Mouse (Mus musculus): ENCODE results near the gene Tmbim1.
"Not testable (repeated sequence)": the region's sequence is repeated elsewhere in the genome, so short reads cannot be mapped to it uniquely, and the experiment has no call there.

Tmbim1 gene

GRCm38 (mm10) chr1:74295456-74296171 lies 9.8 kb downstream of the Tmbim1 start:
- peak; percentile 64 for DNase-seq (ENCODE audit: low read depth, low spot score)

DNA sequence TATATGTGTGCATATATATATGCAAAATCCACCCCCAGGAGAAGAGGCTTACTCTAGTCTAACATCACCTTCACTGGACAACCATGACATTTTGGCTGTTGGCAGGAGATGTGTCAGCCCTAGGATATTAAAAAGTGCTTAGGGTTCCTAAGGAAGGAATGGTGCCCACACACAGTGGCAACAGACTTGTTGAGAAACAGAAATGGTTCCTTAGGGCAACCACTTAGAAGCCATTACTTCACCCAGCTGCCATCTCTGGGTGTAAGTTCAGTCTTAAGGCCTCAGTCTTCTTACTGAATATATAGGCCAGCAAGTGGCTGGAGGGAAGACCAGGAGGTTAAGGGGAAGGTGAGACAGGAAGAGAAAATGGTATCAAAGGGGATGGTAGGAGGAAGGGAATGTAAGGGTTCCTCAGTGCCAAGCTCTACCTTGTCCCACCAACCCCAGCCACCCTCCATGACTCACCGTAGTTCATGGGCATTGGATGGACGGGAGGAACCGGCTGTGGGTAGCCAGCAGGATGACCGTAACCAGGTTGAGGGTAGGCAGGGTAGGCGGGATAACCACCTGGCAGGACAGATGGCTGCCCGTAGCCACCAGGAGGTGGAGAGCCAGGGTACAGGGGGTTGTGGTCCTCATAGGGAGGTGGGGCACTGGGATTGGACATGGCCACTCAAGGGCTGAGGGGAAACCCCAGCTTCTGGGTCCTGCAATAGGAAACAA lies 10.5 kb downstream of the Tmbim1 start:
- DNase-seq (ENCODE audit: low read depth, low spot score) = no peak

- DNase-seq (ENCODE audit: low read depth, low spot score) = no peak
These were observed 11.3 kb downstream of the Tmbim1 start for GRCm38 (mm10) chr1:74294090-74294643.

- no peak for DNase-seq (ENCODE audit: low read depth, low spot score)
These were observed 12.0 kb downstream of the Tmbim1 start for GRCm38 (mm10) chr1:74293306-74293960.

GRCm38 (mm10) chr1:74292331-74293020 lies 12.9 kb downstream of the Tmbim1 start:
- DNase-seq (ENCODE audit: low read depth, low spot score) = no peak

- no peak for DNase-seq (ENCODE audit: low read depth, low spot score)
These were observed 15.3 kb downstream of the Tmbim1 start for GRCm38 (mm10) chr1:74290141-74290540.

GRCm38 (mm10) chr1:74289740-74290139 lies 15.7 kb downstream of the Tmbim1 start:
- no peak for DNase-seq (ENCODE audit: low read depth, low spot score)

DNA sequence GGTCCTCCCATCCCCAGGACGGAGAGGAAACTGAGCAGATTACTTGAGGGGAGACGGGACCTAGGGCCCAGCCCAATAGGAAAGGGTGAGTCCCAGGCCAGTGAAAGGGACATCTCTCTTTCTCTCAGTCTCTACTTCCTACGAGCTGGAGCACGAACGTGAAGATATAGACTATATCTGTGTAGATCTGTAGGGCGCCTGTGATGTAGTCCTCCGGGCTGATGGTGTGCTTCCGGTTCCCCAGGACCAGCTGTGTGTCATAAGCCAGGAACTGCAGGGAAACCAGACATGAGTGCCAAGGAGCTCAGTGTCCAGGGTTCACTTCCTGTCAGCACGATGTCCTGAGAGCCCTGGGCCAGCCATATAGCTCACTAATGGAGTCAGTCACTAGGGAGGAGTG lies 16.2 kb downstream of the Tmbim1 start:
- no peak for DNase-seq (ENCODE audit: low read depth, low spot score)

DNA sequence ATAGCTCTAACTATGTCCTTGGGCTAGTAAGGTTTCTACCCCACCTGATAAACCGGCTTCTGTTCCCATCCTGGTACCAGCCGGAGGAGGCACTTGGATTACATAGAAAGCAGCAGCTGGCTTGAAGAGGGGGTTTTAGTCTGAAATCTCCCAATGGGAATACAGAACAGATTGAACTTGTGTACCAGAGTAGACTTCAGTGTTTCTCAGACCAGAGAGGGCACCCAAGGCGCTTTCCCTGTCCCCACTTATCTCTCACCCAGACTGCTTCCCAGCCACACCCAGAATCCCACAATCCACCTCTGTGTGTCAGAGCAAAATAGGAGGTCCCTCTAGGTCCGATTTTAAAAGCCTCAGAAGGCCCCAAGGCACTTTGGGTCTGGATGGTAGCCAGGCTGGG lies 17.1 kb downstream of the Tmbim1 start:
- no peak for DNase-seq (ENCODE audit: low read depth, low spot score)

GRCm38 (mm10) chr1:74286869-74287607 lies 18.4 kb downstream of the Tmbim1 start:
- not testable (repeated sequence) for DNase-seq (ENCODE audit: low read depth, low spot score)

GRCm38 (mm10) chr1:74285212-74286010 lies 20.0 kb downstream of the Tmbim1 start:
- DNase-seq (ENCODE audit: low read depth, low spot score) = no peak

DNA sequence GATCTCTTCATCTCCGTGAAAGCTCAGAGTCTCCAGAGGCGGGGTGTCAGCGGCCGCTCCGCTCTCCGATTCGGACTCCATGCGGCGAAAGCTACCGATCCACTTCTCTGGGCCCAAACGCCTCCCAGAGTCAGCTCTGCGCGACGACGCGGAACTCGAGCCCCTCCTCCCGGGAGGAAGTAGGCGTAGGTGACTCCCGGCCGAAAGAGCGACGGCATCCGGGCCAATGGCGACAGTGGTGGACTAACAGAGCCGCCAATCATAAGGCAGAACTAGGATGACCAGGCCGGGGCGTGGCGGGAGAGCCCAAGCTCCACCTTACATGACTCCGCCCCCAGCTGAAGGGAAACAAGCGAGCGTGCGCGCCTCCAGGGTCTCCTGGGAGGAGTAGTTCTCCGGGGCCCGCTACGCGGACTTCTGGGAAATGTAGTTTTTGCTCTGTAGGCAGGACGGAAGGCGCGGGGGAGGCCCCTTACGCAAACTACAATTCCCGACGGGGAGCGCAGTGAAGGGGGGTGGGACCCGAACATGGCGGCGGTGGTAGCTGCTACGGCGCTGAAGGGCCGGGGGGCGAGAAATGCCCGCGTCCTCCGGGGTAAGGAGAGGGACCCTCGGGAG lies 20.8 kb downstream of the Tmbim1 start, which contains the start of the genes Aamp and Pnkd:
TSS of gene Aamp (minus strand) at position 196 of the 618 bp plus-strand sequence.
TSS of gene Pnkd (plus strand) at position 388 of the 618 bp plus-strand sequence.
- DNase-seq (ENCODE audit: low read depth, low spot score) = peak; percentile 100

GRCm38 (mm10) chr1:74283686-74284463 lies 21.5 kb downstream of the Tmbim1 start:
- no peak for DNase-seq (ENCODE audit: low read depth, low spot score)

DNA sequence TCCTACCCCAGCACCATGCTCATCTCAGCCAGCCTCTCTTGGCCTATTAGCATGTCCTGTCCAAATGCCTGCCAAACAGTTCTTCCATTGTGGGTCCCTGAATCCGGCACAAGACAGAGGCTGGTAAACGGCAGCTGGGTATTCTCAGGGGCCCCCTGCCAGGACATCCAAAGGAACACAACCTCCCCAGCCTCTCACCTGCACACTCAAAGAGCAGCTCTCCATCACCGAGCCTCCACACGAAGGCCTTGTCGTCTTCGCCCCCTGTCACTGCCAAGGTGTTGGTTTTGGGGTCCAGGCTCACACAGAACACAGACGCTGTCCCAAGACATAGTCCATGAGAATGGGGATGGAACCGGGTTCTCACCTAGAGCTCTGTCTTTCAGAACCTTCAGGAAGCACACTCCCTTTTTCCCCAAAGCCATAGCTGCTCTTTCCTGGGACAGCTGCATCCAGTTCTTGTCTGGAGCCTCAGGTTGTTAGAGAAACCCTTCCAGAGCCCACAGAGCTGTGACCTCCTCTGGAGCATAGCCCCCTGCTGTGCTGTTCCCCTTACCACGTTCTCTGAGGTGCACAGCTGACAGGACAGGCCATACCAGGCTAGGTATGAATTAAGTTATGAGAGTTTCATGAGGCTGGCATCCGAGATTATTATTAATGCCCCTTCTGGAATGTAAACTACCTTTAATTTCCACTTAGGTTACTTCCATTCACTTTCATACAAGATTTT lies 22.4 kb downstream of the Tmbim1 start:
- DNase-seq (ENCODE audit: low read depth, low spot score) = no peak

DNA sequence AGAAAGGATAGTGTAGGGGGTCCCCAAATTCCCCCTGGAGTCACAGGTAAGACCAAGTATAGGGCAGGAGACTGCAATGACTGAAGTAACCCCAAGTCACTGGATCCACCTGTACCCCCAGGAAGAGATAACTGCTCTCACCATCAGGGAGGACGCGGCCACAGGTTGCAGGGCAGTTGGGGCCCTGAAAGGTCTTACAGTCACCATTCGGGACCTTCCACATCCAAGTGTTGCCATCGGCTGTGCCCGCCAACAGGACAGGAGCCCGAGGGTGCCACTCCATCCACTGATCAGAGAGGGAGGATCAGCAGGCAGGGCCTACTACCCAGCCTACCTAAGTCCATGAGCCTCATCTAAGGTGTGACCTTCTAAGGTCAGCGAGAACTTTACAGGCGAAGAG lies 23.5 kb downstream of the Tmbim1 start:
- DNase-seq (ENCODE audit: low read depth, low spot score) = no peak

DNA sequence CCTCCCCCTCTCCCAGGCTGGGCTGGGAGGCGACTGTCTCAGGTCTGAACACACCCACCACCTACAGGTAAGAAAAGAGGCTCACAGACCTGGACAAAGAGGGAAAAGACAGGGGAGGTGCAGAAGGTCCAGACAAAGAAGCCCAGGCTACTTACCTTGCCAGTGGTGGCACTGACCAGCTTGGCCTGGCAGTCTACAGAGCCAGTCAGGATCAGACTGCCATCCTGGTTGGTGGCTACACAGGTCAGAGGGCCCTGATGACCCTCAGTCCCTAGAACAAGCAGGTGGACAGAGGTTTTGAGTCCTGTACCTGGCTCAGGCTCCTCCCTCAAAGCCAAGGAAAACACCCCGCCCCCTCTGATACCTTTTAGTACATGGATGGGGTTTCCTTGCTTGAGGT lies 24.1 kb downstream of the Tmbim1 start:
- DNase-seq (ENCODE audit: low read depth, low spot score) = no peak

- no peak for DNase-seq (ENCODE audit: low read depth, low spot score)
These were observed 24.7 kb downstream of the Tmbim1 start for GRCm38 (mm10) chr1:74280591-74281325.

All from retina, postnatal 7 days (tissue).